Mouse (Mus musculus) kidney, embryonic 15.5 days (tissue): ENCODE results near the gene Gm28635. TPM values are rescaled to one million over a fixed set of nuclear protein-coding genes. Genes with fewer than 3 reads are reported as not detected.

ENCODE experiments used
- ATAC-seq: fragments of 200-750 bp; cut with Nextera tagmentation; replicated peaks from 2 replicates; pipeline ENCODE4 v1.8.0; 2017; ENCODE audit warnings: moderate TSS enrichment; ENCODE audit not compliant: low FRiP score
- H3K27ac ChIP-seq: fragments of 300-500 bp; sonication (generic); 2 replicates; pipeline ENCODE4 v1.5.1; 2015; ENCODE audit warnings: mild to moderate bottlenecking, inconsistent platforms
- H3K27me3 ChIP-seq: fragments of 300-500 bp; sonication (generic); 2 replicates; pipeline ENCODE4 v1.6.1; 2015; ENCODE audit warnings: inconsistent platforms
- H3K36me3 ChIP-seq: fragments of 300-500 bp; sonication (generic); 2 replicates; pipeline ENCODE4 v1.6.1; 2015; ENCODE audit warnings: inconsistent platforms
- H3K4me1 ChIP-seq: fragments of 300-500 bp; sonication (generic); 2 replicates; pipeline ENCODE4 v1.6.1; 2015; ENCODE audit warnings: inconsistent platforms
- H3K4me2 ChIP-seq: fragments of 300-500 bp; sonication (generic); 2 replicates; pipeline ENCODE4 v1.6.1; 2015; ENCODE audit warnings: moderate library complexity, mild to moderate bottlenecking, inconsistent platforms
- H3K4me3 ChIP-seq: fragments of 300-500 bp; sonication (generic); replicated peaks from 2 replicates; pipeline ENCODE4 v1.5.1; 2015; ENCODE audit warnings: mild to moderate bottlenecking, inconsistent platforms
- H3K9ac ChIP-seq: fragments of 300-500 bp; sonication (generic); 2 replicates; pipeline ENCODE4 v1.6.1; 2015; ENCODE audit warnings: mild to moderate bottlenecking, inconsistent platforms
- H3K9me3 ChIP-seq: fragments of 300-500 bp; sonication (generic); replicated peaks from 2 replicates; pipeline ENCODE4 v1.6.1; 2016; ENCODE audit warnings: inconsistent platforms
- WGBS: fragments of 180-500 bp; shearing (Covaris S2); methylation state at CpG from one replicate; pipeline ENCODE4 v1.1.7; 2015; ENCODE audit warnings: mixed read lengths; 5-methylcytosine and 5-hydroxymethylcytosine counted together
- polyA plus RNA-seq: library from polyadenylated mRNA; unstranded; fragments of >200 nt; fragmentation: Nextera tagmentation; extraction: Ambion mirVana; gene quantifications from 2 replicates; pipeline ENCODE4 v1.2.1, GENCODE M21; 2015

Gene Gm28635
- polyA plus RNA-seq, 1 experiment from 2014 or later, result not detected

DNA sequence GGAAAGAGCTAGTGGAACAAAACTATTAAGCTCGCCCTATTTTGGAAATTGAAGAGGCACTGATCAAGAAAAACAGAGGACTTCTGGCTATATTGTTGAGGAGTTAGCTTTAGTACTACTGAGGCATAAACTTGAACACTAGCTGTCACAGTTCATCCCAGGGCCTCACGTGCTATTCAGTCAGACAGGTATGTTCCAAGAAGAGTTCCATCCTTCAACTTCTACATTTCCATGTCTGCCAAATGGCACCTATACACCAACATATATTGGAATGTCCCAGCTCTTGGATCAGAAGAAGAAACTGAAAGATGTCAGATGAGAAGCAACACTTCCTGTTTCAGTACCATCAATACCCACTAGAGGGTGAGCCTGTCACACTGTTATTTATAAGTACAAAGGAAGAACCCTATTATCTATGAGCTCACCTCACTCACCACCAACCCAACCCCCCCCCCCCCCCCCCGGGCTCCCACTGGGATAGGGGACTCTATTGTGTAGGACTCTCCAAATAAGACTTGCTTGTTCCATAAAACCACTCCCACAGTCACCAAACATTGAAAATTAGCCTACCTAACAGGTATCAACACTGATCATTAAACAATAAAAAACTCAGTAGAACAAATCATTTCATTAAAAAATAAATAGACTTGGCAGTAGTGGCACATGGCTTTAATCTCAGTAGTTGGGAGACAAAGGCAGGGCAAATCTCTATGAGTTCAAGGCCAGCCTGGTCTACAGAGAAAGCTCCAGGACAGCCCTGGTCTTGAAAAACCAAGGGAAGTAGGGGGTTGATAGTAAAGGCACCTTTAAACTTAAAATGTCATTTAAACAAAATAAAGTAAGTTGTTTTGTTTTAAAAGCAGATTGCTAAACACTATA is 60.0 kb downstream of the Gm28635 start:
- no peaks in the 10 kb centered on the region for H3K4me1 ChIP-seq
- H3K27ac ChIP-seq, result no peak overlapping the region
- peaks cover 87% of the 10 kb centered on the region for H3K36me3 ChIP-seq
- no peaks in the 10 kb centered on the region for H3K27me3 ChIP-seq
- WGBS, result 68% methylated on average over 3 of the region's 3 CpGs
- H3K4me3 ChIP-seq, result no peak overlapping the region
- H3K9me3 ChIP-seq, result no peaks in the 10 kb centered on the region
- no peak for ATAC-seq
- H3K9ac ChIP-seq, result no peak overlapping the region
- H3K4me2 ChIP-seq, result no peak overlapping the region

DNA sequence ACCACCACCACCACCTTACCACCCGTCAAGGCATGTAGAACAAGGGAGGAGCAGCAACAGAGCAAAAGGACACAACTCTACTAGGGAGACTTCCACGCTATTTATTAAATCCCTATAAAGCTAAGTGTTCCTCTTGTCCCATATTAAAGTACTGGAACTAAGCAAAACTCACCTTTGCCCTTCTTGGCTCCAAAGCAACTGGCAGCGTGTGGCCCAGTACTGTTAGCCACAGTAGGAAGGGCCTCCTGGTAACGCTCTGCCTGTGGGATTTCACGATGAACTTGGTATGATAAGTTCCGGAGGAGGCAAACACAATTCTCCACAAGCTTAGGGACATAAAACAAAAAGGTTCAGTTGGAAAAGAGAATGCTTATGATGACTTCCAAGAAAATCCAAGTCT is 65.1 kb downstream of the Gm28635 start:
- no peak overlapping the region for H3K27ac ChIP-seq
- no peak overlapping the region for H3K4me3 ChIP-seq
- ATAC-seq, result no peak
- no peak overlapping the region for H3K4me2 ChIP-seq
- H3K4me1 ChIP-seq, result no peaks in the 10 kb centered on the region
- H3K27me3 ChIP-seq, result no peaks in the 10 kb centered on the region
- H3K9ac ChIP-seq, result no peak overlapping the region
- no peaks in the 10 kb centered on the region for H3K9me3 ChIP-seq
- WGBS, result 95% methylated on average over 6 of the region's 6 CpGs
- peaks cover 99% of the 10 kb centered on the region for H3K36me3 ChIP-seq

DNA sequence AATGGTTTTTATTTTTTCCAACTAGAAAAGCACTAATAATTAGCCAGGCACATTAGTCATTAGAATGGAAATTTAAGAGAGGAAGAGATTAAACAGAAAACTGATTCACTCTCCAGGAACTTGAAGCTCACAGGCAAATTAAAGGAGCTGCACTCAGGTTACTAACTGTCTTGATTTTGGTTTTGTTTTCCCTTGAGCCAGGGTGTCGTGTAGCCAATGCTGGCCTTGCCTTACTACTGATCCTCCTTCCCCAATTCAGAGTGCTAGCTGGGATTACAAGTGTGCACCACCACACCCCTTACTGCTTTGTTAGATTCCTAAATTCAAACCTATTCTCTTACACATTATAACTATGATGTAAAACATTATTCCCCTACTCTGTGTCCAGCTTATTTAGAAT is 70.0 kb downstream of the Gm28635 start:
- WGBS, result 75% methylated on average over 1 of the region's 1 CpGs
- Histone ChIP-seq H3K4me1 (no peaks in the 10 kb centered on the region), H3K9me3 (no peaks in the 10 kb centered on the region), H3K4me2 (no peak overlapping the region), H3K36me3 (peaks cover 98% of the 10 kb centered on the region), H3K4me3 (no peak overlapping the region), H3K9ac (no peak overlapping the region), H3K27me3 (no peaks in the 10 kb centered on the region), H3K27ac (no peak overlapping the region)
- no peak for ATAC-seq

DNA sequence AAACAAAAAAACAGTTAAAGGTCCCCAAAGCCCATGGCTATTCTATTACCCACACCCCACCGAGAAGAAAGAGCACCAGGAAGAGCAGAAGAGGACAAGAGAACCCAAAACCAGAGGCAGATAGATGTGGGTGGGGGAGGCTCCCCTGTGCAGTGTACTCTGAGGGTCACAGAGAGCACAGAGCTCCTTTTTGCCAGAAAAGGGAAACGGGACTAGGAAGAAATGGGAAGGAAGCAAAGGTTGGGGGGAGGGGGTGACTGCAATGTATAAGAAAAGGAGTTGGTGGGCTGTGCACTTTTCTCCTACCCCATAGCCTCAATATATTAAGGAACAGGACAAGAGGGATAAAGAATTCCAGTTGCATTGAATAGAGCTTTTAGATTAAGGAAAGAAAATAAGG is 76.9 kb downstream of the Gm28635 start:
- ATAC-seq, result no peak
- peaks cover 90% of the 10 kb centered on the region for H3K36me3 ChIP-seq
- 56% methylated on average over 2 of the region's 2 CpGs for WGBS
- no peak overlapping the region for H3K9ac ChIP-seq
- H3K4me3 ChIP-seq, result no peak overlapping the region
- H3K9me3 ChIP-seq, result no peaks in the 10 kb centered on the region
- no peak overlapping the region for H3K4me2 ChIP-seq
- H3K27ac ChIP-seq, result no peak overlapping the region
- no peaks in the 10 kb centered on the region for H3K4me1 ChIP-seq
- no peaks in the 10 kb centered on the region for H3K27me3 ChIP-seq

DNA sequence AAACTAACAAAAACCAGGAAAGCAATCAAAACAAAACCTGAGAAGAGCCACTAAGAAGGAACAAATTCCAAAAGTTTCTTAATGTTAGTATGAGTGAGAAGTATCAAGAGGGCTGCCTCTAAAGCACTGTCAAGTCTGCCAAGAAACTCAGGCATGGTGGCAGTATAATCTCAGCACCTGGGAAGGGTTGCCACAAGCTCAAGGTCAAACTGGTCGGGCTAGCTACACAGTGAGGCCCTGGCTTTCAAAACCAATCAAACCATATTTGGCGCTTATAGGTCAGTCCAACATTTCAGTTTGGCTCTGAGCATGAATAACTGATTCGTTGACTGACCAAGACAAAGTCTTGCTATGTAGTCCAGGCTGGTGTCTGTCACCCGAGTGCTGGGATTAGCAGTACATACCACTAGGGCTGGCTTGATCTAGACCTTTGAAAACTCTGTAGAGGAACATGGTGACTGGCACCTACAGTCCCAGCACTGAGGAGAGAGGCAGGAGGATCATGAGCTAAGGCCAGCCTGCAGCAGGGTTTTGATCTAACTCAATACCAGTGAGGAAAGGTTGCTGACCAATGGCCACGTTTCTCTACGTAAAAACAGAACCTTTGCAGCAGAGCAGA is 78.5 kb downstream of the Gm28635 start:
- ATAC-seq, result no peak

DNA sequence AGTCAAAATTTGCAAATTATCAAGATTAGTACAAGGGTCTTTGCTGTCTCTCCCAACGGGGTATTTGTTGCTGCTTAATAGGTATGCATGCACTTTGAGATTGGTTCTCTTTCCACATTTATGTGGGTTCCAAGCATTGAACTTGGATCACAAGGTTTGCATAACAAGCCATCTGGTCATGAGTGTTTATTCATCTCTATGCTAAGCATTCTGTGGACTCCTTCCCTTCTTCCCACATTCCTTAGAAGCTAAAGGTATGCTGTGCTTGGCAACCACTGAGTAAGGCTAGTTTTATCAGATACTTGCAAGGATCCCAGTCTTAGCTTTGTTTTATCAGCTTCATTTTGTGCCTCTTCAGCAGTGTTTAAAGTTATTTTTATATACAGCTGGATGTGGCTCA is 80.7 kb downstream of the Gm28635 start:
- no peaks in the 10 kb centered on the region for H3K4me1 ChIP-seq
- no peak overlapping the region for H3K9ac ChIP-seq
- ATAC-seq, result no peak
- peaks cover 65% of the 10 kb centered on the region for H3K36me3 ChIP-seq
- WGBS, result 90% methylated on average over 1 of the region's 1 CpGs
- H3K4me2 ChIP-seq, result no peak overlapping the region
- H3K27me3 ChIP-seq, result no peaks in the 10 kb centered on the region
- H3K4me3 ChIP-seq, result no peak overlapping the region
- no peak overlapping the region for H3K27ac ChIP-seq
- no peaks in the 10 kb centered on the region for H3K9me3 ChIP-seq

More for the DNA sequence above, 78.5 kb downstream of the Gm28635 start:
- H3K4me3 ChIP-seq, result no peak overlapping the region
- H3K9me3 ChIP-seq, result no peaks in the 10 kb centered on the region
- peaks cover 79% of the 10 kb centered on the region for H3K36me3 ChIP-seq
- H3K27me3 ChIP-seq, result no peaks in the 10 kb centered on the region
- 92% methylated on average over 6 of the region's 6 CpGs for WGBS
- no peak overlapping the region for H3K27ac ChIP-seq
- no peak overlapping the region for H3K4me2 ChIP-seq
- no peaks in the 10 kb centered on the region for H3K4me1 ChIP-seq
- H3K9ac ChIP-seq, result no peak overlapping the region

DNA sequence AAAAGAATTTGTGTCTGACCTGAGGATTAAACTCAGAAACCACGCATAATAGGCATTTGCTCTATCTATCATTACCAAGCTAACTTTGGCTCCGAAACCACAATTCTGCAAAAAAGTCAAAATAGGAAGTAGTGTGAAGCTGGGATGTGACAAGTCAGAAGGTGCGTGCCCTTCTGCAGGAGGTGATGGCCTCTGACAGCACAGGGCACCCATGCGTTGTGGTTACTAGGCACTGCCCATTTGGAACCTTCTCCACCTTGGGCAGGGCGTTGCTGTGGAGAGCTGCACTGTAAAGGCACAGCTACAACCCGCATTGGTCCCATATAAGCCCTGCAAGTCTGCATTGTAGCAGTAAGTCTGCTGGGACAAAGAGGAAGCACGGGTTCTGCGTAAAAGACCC is 85.0 kb downstream of the Gm28635 start:
- WGBS, result 92% methylated on average over 8 of the region's 8 CpGs
- Histone ChIP-seq H3K9me3 (0 out of 2 replicates have a peak, but pooled peaks cover 7% of the 10 kb centered on the region), H3K4me3 (no peak overlapping the region), H3K4me1 (no peaks in the 10 kb centered on the region), H3K27me3 (no peaks in the 10 kb centered on the region), H3K9ac (no peak overlapping the region), H3K4me2 (no peak overlapping the region), H3K36me3 (peaks cover 63% of the 10 kb centered on the region), H3K27ac (no peak overlapping the region)
- no peak for ATAC-seq

DNA sequence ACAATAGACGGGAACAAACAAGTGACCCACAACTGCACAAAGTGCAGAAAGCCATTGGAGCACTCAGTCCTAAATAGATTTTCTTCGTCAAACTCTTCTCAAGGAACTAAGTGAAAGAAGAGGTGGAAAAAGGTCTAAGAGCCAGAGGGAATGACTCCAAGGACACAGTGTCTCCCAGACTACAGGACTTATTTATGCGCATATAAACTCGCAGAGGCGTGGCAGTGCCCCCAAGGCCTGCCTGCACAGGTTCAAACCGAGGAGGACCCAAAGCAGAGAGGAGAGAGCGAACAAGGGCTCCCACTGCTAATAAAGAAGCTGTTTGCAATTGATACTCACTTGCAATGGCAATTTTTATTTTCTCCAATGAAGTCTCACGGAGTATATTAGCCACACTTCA is 92.1 kb downstream of the Gm28635 start:
- no peak for ATAC-seq
- H3K36me3 ChIP-seq, result peaks cover 37% of the 10 kb centered on the region
- H3K27ac ChIP-seq, result no peak overlapping the region
- H3K9ac ChIP-seq, result no peak overlapping the region
- 0 out of 2 replicates have a peak, but pooled peaks cover 7% of the 10 kb centered on the region for H3K9me3 ChIP-seq
- no peaks in the 10 kb centered on the region for H3K4me1 ChIP-seq
- no peak overlapping the region for H3K4me3 ChIP-seq
- no peak overlapping the region for H3K4me2 ChIP-seq
- WGBS, result 81% methylated on average over 8 of the region's 8 CpGs
- H3K27me3 ChIP-seq, result no peaks in the 10 kb centered on the region

DNA sequence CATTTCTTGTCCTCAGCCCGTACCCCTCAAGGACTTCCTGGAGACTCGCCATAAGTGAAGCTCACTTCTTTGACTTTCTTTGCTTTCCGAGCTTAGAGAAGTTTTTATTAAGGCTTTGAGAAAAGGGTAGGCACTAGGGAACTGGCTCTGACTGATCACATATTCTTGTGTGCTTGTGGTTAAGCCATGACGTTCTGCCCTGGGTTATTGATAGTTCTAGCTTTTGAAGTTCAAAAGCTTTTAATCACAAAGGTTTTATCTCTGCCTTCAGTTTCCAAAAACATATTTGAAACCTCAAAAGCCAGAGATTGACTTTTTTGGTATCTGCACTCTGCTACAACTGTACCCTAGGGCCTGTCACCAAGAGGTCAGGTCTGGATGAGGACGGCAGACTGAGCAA is 95.6 kb downstream of the Gm28635 start:
- Histone ChIP-seq H3K4me1 (no peaks in the 10 kb centered on the region), H3K4me3 (no peak overlapping the region), H3K9me3 (no peaks in the 10 kb centered on the region), H3K9ac (no peak overlapping the region), H3K27ac (no peak overlapping the region), H3K27me3 (no peaks in the 10 kb centered on the region), H3K4me2 (no peak overlapping the region), H3K36me3 (peaks cover 11% of the 10 kb centered on the region)
- ATAC-seq, result no peak
- WGBS, result 81% methylated on average over 5 of the region's 5 CpGs

DNA sequence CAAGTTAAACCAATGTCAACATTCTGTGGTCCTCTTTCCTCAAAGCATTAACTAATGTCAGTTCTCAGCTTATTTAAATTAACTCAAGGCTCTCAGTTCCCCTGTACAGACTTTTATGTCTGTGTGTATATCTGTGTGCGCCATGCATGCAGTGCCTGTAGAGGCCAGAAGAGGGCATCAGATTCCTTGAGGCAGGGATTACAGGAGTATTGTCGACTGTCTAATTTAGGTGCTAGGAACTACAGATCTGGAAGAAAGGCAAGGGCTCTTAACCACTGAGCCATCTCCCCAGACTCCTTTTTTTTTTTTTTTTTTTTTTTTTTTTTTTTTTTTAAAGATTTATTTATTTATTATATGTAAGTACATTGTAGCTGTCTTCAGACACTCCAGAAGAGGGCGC is 96.6 kb downstream of the Gm28635 start:
- no peak overlapping the region for H3K27ac ChIP-seq
- H3K27me3 ChIP-seq, result no peaks in the 10 kb centered on the region
- H3K4me2 ChIP-seq, result no peak overlapping the region
- no peak overlapping the region for H3K4me3 ChIP-seq
- ATAC-seq, result no peak
- no peak overlapping the region for H3K9ac ChIP-seq
- WGBS, result 86% methylated on average over 2 of the region's 3 CpGs
- H3K9me3 ChIP-seq, result no peaks in the 10 kb centered on the region
- peaks cover 11% of the 10 kb centered on the region for H3K36me3 ChIP-seq
- no peaks in the 10 kb centered on the region for H3K4me1 ChIP-seq

DNA sequence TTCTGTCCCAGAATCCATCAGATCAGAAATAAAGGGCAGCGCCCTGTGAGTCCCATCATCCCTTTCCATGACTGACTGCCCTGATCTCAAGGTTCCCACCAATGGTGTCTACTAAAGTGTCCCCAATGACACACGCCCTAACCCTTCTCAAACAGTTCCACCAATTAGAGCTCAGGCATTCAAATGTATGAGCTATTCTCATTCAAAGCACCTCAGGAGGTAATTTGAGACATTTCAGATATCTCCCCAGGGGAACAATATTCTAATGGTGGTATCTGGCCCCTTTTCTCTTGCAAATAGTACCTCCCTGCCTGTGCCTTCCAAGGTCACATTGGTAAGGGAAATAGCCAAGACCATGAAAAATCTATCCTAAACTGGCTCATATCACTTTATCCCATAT is 98.5 kb downstream of the Gm28635 start:
- H3K4me3 ChIP-seq, result no peak overlapping the region
- no peak for ATAC-seq
- H3K36me3 ChIP-seq, result peaks cover 5% of the 10 kb centered on the region; the same call in 1 of the 2 replicates
- no peaks in the 10 kb centered on the region for H3K27me3 ChIP-seq
- H3K27ac ChIP-seq, result no peak overlapping the region
- H3K9me3 ChIP-seq, result no peaks in the 10 kb centered on the region
- H3K4me1 ChIP-seq, result no peaks in the 10 kb centered on the region
- no peak overlapping the region for H3K4me2 ChIP-seq
- H3K9ac ChIP-seq, result no peak overlapping the region
- WGBS, result 95% methylated on average over 2 of the region's 2 CpGs

DNA sequence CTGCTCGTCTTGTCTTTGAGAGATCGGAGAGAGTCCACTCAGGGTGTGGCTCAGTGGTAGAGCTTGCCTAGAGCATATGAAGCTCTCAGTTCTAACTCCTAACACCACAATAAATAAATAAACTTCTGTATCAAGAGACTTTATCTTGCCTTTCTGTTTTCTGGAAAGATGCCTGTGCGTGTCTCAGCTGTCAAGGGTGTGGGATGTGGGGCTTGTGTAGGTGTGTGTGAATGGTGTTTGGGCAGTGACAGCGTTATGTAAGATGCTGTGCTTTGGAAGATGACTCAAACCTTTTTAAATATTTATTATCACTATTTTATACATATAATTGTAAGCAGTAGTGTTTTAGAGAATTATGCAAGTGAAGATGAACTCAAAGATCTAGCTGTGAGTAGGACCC is 103.7 kb downstream of the Gm28635 start:
- Histone ChIP-seq H3K4me2 (no peak overlapping the region), H3K4me3 (no peak overlapping the region), H3K27ac (no peak overlapping the region), H3K27me3 (no peaks in the 10 kb centered on the region), H3K36me3 (peaks cover 5% of the 10 kb centered on the region; the same call in 1 of the 2 replicates), H3K9me3 (peaks cover 3% of the 10 kb centered on the region; the same call in 1 of the 2 replicates), H3K4me1 (no peaks in the 10 kb centered on the region), H3K9ac (no peak overlapping the region)
- WGBS, result 91% methylated on average over 4 of the region's 4 CpGs
- ATAC-seq, result no peak
